Mouse (Mus musculus): ENCODE data around the gene Slc23a2.

The Slc23a2 gene

DNA sequence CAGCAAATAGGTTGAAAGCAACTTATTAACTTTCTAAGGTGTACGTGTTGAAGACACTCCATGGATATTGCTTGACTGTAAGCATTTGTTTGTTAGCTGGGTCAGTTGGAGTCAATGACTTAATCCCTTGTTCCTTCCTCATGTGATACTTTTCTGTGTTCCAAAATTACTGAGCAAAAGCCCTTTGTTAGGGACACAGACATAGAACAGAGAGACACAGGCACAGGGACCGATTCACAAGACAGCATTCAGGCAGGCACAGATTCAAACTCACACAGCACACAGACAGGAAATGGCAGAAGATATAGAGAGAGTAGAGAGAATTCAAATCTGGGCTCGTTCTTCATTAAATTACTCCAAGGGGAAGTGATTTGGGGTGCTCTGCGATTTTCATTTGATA lies 97.5 kb downstream of the Slc23a2 start:
- DNase-seq (ENCODE audit: low spot score in 2 of 2), result no peak

DNA sequence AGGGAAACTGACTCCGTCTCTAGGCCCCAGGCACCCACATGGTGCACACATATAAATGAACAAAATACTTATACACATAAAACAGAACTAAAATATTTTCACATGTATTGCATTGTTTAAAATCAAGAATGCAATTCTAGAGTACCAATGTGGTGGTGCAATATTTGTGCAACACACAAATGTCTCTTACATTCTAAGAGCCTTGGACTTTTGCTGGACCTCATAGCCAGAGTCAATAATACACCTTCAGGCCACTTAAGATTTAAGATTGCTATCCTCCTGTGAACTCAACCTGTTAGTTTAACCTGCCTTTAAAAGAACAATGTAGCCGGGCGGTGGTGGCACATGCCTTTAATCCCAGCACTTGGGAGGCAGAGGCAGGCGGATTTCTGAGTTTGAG lies 98.2 kb downstream of the Slc23a2 start:
- DNase-seq (ENCODE audit: low spot score in 2 of 2), result no peak

DNA sequence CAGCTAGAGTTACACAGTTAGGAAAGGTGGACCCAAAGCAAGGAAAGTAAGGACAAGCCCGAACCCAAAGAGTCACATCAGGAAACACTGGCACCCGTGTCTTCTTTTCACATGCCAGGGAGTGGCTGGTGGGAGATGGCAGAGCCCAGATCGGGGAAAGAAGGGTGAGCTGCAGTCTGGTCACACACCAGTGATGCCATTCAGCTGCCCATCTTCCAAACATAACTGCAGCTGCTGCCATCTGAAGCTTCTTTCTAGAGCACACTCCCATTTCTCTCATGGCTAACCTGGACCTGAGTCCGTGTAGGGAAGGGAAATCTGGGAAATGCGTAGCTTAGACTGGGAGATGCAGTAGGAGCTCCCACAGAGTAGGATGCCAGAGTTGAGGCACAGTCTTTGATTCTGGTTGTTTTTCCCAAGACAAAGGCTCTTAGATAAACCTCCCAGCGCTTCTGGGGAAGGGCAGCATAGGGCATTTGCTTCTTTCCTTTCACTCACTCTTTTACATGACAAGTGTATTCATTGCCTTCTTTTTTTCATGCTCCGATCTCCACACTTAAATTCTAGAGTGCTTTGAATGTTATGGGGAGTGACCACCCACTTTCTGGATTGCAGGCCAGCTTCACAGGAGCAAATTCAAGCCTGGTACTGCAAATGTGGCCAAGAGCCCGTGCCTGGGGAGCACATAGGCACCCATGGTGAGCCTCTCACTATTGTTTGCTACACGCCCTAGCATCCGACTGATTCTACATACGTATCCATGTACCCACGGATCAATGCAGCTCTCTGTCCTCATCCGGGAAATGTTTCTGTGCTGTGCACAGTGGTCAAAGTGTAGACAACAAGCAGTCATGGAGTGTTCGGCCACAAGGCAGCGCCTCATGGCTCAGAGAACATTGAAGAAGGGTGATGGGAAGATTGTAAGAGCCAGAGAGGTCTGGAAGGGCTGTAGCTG lies 100.3 kb downstream of the Slc23a2 start:
- DNase-seq (ENCODE audit: low spot score in 2 of 2), result no peak

DNA sequence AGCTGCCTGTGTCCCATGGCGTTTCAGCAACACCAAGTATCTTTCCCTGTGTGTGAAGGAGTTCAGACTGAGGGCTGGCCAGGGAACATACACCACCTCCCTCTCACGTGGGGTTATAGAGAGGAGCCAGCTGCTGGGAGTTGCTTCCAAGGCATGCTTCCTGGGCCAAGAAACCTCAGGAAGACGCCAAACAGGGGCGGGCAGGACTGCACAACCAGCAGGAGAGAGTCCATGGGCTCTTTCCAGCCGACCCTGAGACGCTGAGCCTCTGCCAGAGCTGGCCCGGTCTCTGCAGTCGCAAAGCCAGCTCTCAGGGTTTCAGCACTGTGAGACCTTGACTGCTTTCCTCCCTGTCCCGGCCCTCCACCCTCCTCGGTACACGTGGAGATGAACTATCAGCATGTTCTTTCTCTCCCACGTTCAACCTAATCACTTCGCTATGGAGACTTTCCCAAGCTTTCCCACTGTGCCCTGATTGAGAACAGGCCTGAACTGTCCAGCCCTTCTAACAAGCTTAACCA lies 101.7 kb downstream of the Slc23a2 start:
- no peak for DNase-seq (ENCODE audit: low spot score in 2 of 2)

DNA sequence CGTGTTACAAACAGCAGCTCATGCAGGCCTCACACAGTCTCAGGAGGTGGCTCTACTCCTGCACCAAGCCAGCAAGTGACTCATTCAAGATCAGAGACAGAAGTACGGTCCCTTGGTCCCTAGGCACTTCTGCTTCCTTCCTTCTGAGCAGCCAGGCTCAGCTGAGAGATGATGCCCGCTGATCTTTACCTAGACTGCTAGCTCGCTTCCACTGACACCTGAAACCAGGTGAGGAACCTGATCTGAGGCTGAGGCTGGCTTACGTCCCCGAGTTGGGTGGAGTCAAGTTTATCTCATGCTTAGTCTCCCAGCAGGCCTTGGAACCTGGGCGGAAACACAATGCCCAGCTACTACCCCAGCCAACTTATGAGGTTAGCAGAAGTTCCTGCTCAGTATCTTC lies 105.0 kb downstream of the Slc23a2 start:
- DNase-seq (ENCODE audit: low spot score in 2 of 2), result no peak

DNA sequence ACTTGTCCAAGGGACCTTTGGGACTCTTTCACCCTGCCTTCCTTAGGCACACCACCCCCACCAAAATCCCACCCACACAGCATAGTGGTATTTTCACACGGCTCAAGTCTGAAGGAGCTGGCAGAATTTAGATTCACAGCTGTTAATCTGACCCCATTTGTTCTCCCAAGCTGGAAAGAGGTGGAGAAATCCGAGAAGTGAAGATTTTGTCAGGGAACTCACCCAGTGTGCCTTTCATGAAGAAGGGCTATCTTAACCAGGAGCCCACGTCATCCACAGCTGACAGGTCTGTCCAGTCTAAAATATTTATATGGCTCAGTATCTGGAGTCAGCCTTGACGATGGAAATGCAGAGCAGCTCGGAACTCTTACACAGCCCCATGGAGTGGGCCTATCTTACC lies 108.6 kb downstream of the Slc23a2 start:
- no peak for DNase-seq (ENCODE audit: low spot score in 2 of 2)

DNA sequence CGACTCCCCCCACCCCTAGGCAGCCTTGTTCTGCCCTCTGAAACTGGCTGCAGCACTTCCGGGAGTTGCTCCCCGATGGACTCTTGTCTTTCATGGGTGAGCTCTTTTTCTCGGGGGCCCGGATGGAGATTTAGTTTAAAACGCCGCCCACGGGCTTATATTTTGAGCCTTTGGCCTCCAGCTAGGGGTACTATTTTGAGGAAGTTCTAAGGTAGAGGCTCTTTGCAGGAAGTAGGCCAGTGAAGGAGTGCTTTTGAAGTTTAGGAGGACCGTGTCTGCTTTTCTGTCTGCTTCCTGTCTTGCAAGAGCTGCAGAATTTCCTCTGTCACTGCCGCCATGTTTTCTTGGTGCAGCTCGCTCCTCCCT lies 109.5 kb downstream of the Slc23a2 start:
- peak in 1 of 2 experiments; percentile 50 for DNase-seq (ENCODE audit: low spot score in 2 of 2)

DNA sequence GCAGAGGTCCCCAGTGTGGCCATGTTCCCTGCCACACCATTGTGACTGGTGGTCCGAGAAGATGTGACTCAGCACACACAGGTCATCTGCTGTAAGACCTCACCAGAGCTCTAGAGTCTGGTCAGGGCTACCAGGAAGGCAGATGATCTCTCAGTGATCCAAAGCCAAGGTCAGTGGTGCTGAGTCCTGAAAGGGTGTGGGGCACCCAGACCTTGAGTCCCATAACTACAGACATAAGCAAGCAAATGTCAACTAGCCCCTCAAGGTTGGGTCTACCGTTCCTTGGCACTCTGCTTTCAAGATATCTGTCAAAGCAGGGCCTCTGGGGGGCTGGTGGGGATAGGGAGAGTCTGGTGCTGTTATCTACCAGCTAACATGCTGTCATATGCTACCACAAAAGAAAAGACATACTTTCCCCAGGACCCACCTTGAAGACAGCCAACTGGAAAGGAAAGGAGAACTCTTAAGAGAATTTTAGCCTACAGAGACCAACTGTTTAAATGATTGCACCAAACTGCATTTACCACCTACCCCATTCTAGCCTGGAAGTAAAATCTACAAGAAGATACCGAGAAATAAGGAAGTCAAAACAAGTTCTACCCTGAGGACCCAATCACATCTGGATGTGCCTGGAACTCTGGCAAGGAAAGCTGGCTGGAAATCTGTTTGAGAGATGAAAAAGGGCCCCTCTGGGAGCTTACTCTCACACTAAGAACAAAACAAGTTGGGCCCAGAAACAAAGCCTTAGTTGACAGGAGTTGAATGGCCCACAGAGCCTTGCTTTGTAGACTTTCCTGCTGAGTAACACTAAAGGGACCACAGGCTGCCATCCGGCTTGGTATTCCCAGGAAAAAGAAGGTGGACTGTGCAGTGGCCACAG lies 110.1 kb downstream of the Slc23a2 start:
- no peak for DNase-seq (ENCODE audit: low spot score in 2 of 2)

DNA sequence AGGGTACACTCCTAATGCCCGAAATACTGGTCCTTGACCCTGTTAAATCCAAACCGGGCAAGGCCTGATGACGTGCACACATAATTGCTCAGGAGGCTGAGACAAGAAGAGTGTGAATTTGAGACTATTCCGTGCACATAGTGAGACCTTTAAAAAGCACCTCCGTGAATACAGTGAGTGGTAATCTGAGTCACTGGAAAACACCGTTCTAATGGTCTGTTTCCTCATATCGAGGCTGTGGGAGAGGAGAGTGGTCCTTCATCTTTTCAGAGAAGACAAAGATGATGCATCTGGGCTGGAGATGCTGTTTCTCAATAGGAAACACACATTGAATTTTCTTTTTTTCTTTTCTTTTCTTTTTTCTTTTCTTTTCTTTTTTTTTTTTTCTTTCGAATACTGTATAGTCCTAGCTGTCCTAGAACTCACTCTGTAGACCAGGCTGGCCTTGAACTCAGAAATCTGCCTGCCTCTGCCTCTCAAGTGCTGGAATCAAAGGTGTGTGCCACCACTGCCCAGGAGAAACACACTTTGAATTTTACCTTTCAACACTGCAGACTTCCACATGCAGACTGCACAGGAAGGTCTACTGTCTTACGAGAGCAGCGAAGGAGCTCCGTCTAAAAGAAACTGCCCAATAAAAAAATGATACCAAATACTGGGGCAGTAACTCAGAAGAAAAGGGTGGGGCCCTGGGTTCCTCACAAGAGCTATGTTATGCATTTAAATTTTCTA lies 113.4 kb downstream of the Slc23a2 start:
- DNase-seq (ENCODE audit: low spot score in 2 of 2), result no peak

DNA sequence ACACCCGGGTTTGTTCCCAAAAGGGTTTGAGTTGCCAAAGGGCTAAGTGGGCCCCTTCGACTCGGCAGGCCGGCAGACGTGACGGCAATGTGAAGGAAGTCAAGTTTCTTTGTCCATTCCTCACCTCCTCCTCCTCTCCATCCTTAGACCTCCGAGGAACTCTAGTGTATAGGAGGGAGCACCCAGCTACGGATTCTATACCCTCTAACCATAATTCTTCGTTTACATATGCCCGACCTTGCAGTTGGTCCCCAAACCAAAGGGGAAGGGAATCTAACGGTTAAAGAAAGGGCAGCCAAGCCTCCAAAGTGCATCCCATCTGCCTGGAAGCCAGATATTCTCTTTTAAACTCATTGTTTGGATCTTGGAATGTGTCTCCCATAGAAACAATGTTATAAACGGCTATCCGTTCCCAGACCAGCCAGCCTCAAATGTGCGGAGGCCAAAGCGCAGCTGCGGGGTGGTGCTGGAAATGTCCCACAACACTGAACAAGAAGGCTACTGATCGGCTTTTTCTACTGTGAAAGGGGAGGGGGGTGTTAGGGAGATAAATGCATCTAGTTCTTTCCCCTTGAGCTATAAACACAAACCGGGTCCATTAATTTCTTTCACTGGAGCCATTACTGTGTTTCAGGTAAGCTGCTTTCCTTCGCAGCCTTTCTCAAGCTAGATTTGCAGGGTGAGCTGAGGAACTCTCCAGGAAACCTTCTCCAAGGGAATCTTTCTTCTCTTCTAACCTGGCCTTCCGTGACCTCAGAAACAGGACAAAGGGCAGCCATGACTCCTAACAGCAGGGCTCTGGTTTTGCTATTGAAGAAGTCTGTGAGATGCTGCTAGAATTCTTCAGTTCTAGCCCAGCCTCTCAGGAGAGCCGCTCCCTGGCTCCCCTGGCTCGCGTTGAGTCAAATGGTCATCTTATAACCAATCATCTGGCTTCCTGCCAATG lies 114.2 kb downstream of the Slc23a2 start:
- DNase-seq (ENCODE audit: low spot score in 2 of 2), result no peak

DNA sequence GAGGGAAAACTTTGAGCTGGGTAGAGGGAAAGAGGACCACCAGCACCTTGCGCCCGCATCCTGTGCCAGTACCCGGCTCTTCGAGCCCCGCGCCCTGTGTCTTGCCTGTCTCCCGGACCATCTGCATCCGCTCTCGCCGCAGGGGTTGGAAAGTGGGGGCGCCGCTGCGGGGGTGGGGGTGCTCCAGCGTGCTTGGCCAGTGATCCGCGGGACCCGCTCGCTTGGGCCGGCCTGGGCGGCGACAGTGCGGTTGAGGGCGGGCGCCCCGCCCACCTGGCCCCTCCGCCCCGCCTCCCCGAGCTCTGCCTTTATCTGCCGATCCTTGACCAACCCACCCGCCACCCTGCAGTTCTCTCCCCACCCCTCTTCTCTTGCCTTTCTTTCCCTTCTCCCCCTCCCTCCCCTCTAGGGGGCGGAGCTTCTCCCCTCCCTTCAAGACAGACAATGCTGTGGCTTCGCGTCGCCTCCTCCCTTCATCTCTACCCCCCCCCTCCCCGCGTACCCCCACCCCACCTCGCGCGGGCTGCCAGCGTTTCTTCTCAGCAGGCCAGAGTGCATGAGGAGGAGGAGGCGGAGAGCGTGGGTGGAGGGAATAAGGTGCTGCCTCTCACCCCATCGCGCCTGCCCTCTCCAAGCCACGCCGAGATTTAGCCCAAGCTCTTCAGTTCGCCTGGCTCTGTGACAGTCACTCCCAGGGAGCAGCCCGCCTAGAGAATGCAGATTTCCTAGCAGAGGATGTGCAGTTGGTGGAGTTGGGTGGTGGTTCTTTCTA lies 115.1 kb downstream of the Slc23a2 start, which contains the start of gene Rassf2:
Gene Rassf2, minus strand, starts transcription at position 613 of the 772 bp plus-strand sequence.
- peak; percentile 80 to 87 for DNase-seq (ENCODE audit: low spot score in 2 of 2)

DNA sequence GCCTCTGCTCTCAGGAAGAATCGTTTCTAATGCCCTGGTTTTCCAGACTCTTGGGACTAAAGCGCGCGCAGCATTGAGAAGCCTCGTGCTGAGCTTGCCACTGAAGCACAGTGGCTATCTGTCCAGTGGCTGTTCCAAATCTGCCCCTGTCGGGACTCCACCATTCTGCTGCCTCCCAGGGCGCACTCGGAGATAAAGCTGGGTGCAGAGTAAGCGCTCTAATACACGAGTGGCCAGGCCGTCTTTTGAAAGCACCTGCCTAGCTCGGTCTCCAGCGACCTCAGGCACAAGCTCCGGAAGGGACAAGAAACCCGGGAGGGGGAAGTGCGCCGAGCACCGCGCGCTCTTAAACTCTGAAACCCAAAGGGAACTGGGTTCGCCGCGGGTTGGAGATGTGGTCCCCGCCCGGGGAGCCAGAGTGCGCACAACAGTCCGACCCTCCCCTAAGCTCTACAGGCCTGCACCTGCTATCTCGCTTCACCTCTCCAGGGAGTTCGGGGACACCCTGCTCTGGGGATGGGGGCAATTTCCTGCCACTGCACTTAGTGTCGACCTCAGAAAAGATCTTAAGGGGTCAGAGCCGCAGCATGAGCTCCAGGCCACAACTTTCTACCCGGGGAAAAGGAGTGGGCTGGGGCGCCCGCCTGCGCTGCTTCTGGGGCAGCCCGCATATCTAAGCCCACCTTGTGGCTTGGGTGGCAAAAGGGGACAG lies 115.9 kb downstream of the Slc23a2 start:
- DNase-seq (ENCODE audit: low spot score in 2 of 2), result peak; percentile 69 to 85

DNA sequence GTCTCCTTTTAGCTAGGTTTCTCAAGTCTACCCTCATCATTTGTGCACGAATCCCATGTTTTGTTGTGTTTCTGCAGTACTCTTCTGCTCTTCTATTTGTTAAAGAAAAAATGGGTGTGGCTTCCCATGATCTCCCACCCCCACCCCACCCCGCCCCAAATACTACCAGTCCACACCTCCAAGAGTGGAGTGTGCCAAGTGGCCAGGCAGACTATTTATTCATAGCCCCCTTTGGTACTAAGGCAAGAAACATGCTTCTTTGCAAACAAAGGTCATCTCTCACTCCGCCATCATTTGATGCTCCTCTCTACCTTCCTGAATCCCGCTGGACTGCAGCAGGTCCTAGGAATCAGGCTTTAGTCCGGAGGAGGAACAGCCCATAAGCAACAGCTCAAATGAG lies 116.8 kb downstream of the Slc23a2 start:
- DNase-seq (ENCODE audit: low spot score in 2 of 2), result no peak

DNA sequence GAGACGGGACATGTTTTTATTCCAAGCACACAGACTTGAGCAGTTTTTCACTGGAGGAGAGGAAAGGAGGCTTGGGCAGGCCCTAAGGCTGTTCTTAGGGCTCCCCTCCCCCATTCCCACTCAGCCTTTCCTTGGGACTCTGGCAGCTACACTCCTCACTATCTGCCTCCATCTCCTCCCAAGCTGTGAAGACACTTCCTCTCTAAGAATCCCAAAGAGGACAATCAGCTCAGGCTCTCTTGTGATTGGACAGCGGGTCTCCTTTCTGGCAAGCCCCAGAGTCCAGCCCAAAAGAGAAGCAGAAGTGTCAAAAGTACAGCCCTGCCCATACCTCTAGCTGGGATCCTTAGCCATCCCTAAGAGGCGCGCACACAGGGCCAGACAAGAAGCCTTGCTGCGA lies 117.5 kb downstream of the Slc23a2 start:
- no peak for DNase-seq (ENCODE audit: low spot score in 2 of 2)

DNA sequence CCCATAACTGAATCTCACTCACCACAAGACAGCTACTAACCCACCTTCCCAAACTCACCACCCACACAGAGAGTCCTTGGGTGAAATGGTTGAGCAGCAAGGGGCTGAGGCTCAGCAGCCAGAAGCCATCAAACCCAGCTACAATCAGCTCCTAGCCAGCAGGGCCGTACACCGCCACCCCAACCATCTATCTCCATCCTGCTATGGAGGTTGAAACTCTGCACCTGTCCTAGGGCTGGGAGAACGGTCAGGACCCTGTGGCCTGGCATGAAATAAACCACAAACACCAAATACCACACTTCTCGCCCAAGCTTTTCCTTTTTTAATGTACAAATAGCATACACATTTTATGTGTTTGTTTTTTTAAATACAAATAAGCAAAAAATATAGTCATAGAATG lies 120.9 kb downstream of the Slc23a2 start:
- no peak for DNase-seq (ENCODE audit: low spot score in 2 of 2)

DNA sequence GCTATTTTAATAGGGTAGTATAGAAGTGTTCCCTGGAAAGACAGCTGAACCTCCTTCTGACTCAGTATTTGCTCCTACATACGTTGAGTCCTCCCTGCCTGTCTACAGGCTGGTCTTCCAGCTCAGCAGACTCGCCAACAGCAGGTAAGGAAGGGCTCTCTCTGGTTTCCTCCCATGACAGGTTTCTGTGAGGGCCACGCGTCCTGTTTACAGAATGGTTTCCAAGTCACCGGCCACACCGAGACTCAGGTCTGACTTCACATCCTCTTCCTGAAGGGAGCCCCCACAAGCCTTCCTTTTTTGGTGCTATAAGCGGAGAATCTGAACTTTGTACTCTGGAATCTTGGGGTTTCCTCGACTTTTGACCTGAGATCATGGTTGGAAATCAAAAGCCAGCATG lies 122.3 kb downstream of the Slc23a2 start:
- DNase-seq (ENCODE audit: low spot score in 2 of 2), result no peak

DNA sequence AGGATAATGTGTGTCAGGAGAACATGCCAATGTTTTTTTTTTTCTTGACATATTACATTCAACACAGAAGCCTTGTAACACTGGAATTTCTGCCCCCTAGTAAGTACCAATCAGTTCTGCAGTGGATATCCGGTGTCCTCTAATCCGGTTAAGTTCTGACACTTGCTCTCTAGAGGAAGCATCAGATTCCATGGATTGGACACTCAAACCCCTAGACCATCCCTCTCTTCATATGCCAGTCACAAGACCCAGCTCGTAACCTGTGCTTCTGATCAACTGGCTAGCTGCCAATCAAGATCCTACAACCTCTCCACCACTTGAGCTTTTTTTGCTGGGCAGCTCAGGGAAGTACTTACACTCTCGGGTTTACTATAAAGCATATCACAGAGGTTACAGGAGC lies 123.3 kb downstream of the Slc23a2 start:
- no peak for DNase-seq (ENCODE audit: low spot score in 2 of 2)

DNA sequence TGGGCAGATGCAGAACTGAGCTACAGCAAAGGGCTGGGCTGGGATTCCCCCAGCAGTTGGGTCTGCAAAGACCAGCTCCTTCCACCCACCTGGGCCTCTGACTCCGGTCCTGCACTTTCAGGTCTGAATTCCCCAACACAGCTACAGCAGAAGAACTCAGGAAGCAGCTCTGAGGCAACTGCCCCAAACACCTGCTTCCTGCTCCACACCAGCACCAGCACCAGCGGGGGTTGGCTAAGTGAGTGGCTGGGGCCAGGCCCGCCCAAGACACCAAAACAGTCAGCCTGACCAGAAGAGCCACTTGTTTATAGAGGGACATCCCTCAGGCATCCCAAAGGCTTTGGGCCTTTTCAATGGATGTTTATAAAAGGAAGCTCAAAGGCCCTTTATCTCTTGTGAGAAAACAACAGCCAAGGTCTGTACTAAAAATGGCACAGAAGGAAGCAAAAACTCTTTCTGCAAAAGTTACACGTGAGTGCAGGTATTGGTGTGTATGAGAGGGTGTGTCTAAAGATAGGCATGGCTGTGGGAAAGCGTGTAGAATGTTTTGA lies 123.8 kb downstream of the Slc23a2 start:
- DNase-seq (ENCODE audit: low spot score in 2 of 2), result peak; percentile 69 to 80

DNA sequence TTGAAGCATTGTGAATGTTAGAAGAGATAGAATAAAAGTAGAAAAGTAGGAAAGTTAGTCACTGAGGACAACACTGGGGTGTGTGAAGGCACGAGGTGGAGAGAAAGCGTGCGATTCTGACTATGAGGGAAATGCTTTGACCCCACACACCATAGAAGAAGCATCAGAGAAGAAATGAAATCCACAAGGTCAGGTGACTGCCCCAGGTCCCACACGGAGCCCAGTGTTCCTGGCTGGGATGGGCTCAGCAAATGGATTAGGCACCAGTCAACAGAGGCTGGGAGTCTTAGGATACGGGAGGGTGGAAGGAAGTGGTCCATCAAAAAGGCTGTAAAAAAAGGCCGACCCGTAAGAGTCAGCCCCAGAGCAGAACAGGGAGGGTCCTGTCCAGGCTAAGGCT lies 124.5 kb downstream of the Slc23a2 start:
- no peak for DNase-seq (ENCODE audit: low spot score in 2 of 2)
